Mouse (Mus musculus): Measurements from ENCODE around the gene Stard13. TPM values are rescaled to one million over a fixed set of nuclear protein-coding genes. Genes with fewer than 3 reads are reported as not detected.

Stard13 gene
- total RNA-seq, 4 experiments from 2014 or later = 13.0 to 17.2 (median 14.3) TPM

- DNase-seq (ENCODE audit: low spot score in 2 of 2) = no peak
These were observed 210.7 kb downstream of the Stard13 start for GRCm38 (mm10) chr5:151022939-151023338.

GRCm38 (mm10) chr5:151022026-151022425 lies 211.6 kb downstream of the Stard13 start:
- DNase-seq (ENCODE audit: low spot score in 2 of 2) = no peak

DNA sequence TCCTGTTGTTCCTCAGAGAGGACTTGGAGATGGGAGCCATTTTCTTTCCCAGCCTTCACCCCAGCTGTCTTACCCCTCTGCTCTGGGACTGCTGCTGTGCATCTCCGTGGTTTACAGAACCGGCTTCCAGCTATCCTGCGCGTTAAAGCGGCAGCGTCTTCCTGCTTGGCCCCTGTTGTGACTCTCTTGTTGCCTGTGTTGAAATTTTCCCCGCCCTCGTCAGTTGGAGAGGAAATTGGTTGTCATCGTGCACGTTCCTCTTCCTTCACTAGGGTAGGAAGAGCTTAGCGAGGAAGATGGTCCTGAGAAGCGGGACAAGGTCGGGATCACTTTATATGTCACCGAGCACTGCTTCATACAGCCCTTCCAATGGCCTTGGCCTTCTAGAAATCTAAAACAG lies 212.8 kb downstream of the Stard13 start:
- no peak for DNase-seq (ENCODE audit: low spot score in 2 of 2)

- no peak for DNase-seq (ENCODE audit: low spot score in 2 of 2)
These were observed 213.4 kb downstream of the Stard13 start for GRCm38 (mm10) chr5:151020031-151020820.

DNA sequence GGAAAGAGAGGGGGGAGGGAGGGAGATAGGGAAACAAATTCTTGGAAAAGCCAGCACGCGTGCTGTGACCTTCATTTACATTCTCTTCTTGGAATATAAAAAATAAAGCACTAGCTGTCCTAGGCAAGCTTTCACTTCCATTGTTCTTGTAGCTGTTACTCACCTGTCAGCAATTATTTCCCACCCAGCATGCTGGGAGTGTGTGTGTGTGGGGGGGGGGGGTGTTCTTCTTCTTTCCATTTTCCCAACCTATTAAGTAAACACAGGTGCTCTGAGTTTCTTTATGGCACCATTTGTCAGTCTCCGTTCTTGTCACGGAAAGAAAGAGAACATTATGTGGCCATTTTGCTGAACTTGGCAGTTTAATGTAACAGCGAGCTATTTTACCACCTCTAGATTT lies 214.7 kb downstream of the Stard13 start:
- no peak for DNase-seq (ENCODE audit: low spot score in 2 of 2)

GRCm38 (mm10) chr5:151018450-151018849 lies 215.2 kb downstream of the Stard13 start:
- DNase-seq (ENCODE audit: low spot score in 2 of 2) = no peak

- DNase-seq (ENCODE audit: low spot score in 2 of 2) = no peak
These were observed 229.3 kb downstream of the Stard13 start for GRCm38 (mm10) chr5:151004216-151004755.

DNA sequence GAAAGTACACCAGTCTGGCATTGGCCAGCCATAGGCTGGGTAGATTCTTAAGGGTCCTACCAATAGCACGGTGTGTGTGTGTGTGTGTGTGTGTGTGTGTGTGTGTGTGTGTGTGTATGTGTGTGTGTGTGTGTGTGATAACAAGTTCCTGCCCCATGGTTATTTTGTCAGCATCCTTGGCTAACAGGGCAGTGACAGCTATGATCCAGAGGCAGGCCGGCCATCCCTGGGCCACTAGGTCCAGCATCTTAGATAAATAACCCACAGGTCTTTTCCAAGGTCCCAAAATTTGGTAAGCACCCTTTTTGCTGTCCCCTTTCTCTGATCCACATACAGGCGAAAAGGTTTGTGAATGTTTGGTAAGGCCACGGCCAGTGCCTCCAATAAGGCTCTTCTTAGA lies 231.6 kb downstream of the Stard13 start:
- no peak for DNase-seq (ENCODE audit: low spot score in 2 of 2)

- DNase-seq (ENCODE audit: low spot score in 2 of 2) = no peak
These were observed 232.5 kb downstream of the Stard13 start for GRCm38 (mm10) chr5:151001111-151001510.

GRCm38 (mm10) chr5:150996586-150996985 lies 237.1 kb downstream of the Stard13 start:
- peak in 1 of 2 experiments; percentile 24 for DNase-seq (ENCODE audit: low spot score in 2 of 2)

DNA sequence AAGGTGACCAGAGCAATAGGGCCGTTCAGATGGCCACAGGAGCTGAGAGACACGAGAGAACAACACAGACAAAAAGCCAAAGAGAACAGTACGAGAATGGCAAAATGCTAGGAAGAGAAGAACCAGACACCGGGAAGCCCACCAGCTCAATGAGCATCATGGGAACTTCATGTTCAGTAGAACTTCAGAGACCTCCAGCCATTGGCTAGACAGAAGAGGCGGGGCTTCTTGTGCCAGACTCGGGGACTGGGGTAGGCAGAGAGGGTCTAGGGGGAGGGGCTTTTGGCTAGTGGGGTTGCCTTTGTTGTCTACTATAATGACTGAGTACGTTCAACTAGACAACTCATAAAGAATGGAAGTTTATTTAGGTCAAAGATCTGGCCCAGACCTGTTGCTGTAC lies 239.5 kb downstream of the Stard13 start:
- DNase-seq (ENCODE audit: low spot score in 2 of 2) = no peak

Other genes with a start within 250 kb of the Stard13 start
- not detected for gene Gm42906, start 194.3 kb upstream of the Stard13 start, total RNA-seq (2022)

All from left cerebral cortex, adult 8-10 months (tissue).